Mouse (Mus musculus): ENCODE results near the gene Plcb3.

Plcb3 gene

DNA sequence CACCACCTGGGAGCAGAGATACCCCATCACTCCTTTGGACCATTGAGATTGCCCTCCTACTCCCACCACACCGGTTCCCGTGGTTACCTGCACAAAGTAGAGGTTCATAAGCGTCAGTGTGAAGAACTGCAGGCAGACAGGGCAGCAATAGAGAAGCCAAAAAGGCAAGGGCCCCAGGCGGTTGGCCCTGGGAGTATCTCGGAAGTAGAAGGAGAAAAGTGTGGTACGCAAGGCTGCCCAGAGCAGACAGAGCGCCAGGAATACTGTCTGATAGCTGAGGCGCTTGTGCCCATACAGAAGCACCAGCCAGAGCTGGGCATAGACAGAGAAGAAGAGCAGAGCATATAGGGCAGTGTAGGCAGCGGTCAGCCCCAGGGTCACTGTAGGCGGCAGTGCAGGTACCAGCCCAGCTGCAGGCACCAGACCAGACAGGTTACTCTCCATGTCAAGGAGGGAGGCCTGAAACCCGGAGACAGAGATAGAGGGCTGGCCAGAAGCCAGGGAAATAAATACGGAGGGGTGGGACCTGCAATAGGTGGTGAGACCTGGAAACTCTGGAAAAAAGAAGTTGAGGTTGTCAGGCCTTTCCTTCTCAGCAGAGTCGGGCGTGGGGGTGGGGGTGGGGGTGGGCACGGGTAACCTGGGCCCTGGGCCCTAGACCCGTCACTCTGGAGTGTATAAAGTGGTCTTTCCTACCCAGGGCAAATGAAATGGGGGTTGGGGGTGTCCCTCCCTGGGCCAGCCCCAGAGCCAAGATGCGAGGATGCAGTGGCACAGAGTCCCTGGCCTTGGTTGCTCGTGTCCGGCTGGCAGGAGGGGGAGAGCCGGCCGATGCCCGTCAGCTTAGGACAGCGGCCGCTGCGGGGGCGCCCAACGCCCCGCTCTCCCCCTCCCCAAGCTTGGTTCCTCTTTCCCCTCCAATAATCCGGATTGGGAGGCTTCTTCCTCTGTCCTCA lies 35.6 kb downstream of the Plcb3 start:
- peak; percentile 31 for DNase-seq (ENCODE audit: low spot score)

DNA sequence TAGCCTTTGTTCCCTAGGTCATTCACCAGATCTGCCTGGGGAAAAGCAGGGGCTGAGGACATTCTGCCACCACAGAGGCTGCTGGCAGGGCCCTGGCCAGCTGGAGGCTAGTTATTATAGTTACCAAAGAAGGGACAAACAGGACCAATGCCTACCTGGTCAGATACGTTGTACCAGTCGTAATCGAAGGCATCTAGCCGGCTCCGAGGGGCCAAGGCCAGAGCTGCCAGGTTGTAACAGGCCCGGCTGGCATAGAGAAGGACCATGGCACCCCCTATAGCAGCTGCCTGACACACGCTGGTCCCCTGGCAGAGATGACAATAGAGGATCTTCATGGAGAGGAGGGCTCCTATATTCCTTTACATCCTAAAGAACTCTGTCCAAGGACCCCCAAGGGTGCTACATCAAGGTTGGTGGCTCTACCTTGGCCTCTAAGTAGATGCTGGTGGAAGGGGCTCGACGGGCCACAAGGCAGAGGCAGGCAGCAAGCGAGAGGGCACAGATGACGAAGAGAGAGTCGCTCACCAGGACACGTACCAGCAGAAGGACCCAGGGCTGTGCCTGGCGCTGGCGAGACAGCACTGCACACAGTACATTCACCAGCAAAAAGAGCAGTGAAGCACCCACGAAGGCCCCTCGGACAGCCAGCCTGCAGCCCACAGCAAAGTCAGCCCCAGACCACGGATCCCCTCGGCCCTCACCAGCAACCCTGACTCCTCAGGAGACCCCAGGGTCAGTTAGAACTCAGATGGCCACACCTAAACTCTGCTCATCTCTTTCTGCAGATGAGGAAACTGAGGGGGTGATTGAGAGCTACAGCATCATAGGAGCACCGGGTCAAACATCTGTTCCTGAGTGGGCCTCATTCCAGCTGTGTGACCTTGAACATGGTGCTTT lies 36.9 kb downstream of the Plcb3 start:
- DNase-seq (ENCODE audit: low spot score) = no peak

DNA sequence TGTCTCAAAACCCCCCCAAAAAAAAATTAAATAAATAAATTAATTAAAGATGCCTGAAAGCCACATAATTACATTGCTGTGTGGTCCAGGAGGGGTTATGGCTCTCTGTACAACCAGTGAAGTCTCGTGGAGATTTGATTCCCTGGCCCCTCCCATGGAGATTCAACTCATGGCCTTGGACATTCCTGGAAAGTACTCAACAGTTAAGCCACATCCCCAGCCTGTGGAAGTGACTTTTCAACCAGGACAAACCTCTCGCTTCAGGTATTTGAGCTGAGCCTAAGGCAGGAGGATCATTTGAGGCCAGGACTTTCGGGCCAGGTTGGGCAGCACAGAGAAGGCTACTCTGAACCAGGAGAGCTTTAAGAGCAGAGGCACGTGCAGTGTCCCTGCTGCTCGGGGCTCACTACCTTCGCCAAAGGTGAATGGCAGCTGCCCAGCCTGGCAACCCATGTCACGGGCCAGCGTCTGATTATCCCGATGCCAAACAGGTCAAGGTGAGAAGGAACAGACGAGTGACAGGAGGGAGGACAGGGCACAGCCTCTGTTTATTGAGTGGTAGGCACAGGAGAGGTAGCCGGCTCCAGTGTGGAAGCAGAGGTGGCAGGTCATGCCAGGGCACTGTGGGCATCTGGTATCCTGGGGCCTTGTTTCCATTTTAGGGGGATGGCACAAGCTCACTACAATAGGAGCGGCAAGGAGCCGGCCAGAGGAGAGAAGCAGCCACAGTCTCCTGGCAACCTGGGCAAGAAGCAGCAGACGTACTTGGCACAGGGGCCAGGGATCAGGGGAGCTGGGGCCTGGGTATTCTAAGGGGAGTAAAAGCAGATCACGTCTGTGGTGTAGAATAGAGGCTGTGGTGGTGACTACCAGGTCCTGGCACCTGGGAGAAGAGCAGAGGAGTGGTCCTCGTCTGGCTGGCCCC lies 38.5 kb downstream of the Plcb3 start:
- DNase-seq (ENCODE audit: low spot score) = peak; percentile 27

- no peak for DNase-seq (ENCODE audit: low spot score)
Measured at GRCm38 (mm10) chr19:6936299-6936698, 40.0 kb downstream of the Plcb3 start.

DNA sequence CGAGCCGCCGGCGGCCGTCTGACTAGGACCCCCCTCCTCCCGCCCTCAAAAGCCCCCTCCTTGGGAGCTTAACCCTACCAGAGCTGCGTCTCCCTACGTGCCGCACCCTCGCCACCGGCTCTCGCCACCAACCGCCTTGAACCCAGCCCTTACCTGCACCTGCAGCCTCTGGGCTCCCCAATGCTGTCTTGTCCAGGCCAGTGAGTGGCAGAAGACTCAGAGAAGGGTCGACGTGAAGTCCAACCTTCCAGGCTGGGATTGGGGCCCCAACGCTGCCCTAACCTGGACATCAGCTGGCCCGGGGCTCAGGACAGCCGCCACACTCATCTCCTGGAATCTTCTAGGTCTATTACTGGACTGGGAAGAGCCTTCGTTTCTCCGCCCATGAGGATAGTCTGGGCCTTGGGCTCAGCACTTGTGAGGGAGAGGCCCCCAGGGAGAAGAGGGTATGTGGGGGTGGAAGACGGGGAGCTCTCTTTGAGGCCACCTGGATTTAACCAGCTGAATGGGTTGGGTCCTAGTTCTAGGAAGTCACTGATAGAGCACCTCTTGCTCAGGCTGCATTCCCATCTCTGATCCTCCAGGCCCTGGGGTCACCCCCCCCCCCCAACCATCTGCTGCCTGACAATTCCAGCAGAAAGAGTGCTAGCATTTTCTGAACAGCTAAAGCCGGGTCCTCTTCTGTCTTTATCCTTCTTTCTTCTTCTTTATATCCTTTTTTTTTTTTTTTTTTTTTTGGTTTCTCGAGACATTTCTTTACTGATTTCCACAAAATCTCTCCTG lies 41.9 kb downstream of the Plcb3 start, which contains the start of gene Kcnk4:
Gene Kcnk4 (minus strand): TSS at position 321 of the 783 bp plus-strand sequence.
- no peak for DNase-seq (ENCODE audit: low spot score)

GRCm38 (mm10) chr19:6933436-6934194 lies 42.7 kb downstream of the Plcb3 start:
- DNase-seq (ENCODE audit: low spot score) = no peak

- no peak for DNase-seq (ENCODE audit: low spot score)
Measured at GRCm38 (mm10) chr19:6933102-6933435, 43.2 kb downstream of the Plcb3 start.

DNA sequence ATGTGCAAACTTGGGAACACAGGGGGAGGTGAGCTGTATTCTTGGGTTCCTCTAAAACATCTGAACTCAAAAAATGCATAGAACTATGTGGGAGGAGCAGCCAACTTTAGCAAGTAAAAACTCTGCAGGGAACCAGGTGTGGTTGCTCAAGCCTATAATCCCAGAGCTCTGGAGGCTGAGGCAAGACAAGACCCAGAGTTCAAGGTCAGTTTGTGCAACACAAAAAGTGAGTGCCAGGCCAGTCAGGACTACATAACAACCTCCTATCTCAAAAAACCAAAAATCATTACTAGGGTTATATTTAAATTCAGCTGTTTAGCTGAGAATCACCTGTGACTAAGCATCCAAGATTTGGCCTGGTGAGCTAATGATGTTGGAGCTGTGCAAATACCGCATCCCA lies 44.3 kb downstream of the Plcb3 start:
- DNase-seq (ENCODE audit: low spot score) = no peak

- DNase-seq (ENCODE audit: low spot score) = no peak
Measured at GRCm38 (mm10) chr19:6931002-6931401, 45.3 kb downstream of the Plcb3 start.

GRCm38 (mm10) chr19:6928080-6928479 lies 48.2 kb downstream of the Plcb3 start:
- no peak for DNase-seq (ENCODE audit: low spot score)

DNA sequence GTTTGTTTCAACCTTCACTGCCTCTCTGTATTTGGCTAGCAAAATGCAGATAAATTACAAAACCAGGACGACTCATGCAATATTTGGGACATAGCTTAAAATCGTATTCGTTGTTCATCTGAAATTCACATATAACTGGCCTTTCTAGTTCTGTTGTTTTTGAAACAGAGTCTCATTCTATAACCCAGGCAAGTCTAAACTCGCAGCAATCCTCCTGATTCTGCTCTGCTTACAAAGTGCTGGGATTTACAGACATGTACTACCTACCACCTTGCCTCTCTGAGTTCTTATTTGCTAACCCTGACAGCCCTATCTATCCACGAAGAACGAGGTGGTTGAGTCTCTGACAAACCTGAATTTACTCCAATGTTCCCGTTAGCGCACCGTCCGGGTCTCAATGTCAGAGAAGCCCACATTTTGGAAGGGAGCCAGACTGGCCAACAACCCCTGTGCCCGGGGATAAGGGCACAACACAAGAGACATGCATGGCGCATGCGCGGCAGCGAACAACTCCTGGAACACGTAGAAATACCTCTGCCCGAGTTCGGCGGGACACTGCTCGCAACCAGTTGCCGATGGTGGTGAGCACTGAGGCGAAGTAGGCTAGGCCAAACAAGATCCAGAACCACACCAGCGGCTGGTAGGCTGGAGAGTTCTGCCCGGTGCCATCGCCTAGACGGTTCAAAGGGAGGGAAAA lies 49.6 kb downstream of the Plcb3 start:
- DNase-seq (ENCODE audit: low spot score) = no peak

DNA sequence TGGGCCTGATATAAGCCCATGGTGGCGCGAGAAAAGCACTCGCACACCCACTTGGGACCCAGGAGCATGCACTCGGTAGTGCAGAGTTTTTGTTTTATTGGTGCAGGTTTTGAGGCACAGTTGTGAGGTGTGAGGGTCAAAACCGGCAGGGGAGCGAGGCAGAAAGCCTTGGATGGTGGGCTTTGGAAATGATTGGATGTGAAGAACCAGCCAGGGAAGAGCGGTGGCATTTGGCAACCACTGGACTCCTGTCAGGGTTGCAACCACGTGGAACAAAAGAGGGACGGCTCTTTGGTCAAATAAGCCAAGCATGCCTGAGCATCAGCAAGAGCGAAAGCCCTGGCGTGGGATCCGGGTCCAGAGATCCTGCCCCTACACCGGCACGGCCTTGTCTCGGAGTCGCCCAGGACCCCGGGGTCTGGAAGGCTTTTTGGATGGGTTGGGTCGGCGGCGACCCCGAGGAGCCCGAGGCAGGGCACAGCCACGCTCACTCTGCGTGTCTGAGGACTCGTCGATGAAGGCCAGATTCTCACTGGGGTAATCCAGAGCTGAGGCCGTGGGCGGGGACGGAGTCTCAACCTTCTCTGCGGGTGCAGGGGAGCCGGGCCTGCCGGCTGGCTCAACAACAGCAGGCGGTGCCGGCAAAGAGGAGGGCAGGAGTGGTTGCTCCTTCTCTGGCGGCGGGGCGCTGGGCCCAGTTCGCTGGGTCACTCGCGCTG lies 50.5 kb downstream of the Plcb3 start:
- DNase-seq (ENCODE audit: low spot score) = no peak

DNA sequence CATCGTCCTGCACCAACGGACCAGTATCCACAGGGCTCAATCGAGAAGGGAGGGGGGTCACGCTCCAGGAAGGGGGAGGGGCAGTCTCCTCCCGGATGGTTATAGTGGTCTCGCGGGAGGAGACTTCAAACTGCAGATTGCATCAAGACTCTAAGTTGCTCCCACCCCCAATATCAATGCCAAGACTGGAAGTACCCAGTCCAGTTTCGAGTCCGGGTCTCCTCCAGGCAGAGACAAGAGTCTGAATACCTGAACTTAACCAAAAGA lies 51.0 kb downstream of the Plcb3 start, which contains the start of gene Catsperz:
Gene Catsperz (minus strand): TSS at position 74 of the 267 bp plus-strand sequence.
- no peak for DNase-seq (ENCODE audit: low spot score)

DNA sequence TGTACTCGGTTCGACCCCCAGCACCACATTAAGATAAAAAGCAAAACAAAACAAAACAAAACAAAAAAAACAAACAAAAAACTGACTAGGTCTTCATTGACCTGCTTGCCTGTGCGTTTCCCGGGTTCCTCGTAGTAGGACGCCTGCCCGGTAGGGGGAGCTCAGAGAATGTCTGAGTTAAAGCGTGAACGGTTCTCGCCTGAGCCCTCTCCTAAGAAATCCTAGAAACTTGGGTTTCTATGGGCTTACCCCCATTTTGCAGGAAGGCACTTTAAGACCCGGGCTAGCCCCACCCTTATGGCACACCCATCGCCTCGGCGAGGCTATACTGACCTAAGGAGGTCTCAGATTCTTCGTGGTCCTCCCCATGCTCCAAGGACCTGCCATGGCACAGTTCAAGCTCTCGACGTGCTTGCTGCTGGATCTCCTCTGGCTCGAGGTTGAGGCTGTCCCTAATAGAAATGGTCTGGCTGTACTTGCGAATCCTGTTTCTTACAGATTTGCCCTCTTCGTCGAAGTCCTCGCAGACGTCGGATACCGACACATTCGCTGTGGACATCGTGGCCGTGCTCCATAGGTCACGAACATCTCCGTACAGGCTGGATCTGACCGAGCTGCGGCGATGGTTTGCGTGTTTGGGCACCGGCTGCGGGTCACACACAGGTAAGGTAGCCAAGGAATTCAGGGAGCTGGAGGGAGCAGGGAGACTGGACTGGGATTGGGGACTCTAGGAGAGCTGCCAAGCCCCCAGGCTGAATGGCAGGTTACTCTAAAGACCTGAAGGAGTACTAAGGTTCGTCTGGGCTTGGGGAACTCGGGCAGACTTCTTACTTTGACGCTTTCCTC lies 51.6 kb downstream of the Plcb3 start:
- DNase-seq (ENCODE audit: low spot score) = peak; percentile 63

- no peak for DNase-seq (ENCODE audit: low spot score)
Measured at GRCm38 (mm10) chr19:6922901-6923735, 53.2 kb downstream of the Plcb3 start.

DNA sequence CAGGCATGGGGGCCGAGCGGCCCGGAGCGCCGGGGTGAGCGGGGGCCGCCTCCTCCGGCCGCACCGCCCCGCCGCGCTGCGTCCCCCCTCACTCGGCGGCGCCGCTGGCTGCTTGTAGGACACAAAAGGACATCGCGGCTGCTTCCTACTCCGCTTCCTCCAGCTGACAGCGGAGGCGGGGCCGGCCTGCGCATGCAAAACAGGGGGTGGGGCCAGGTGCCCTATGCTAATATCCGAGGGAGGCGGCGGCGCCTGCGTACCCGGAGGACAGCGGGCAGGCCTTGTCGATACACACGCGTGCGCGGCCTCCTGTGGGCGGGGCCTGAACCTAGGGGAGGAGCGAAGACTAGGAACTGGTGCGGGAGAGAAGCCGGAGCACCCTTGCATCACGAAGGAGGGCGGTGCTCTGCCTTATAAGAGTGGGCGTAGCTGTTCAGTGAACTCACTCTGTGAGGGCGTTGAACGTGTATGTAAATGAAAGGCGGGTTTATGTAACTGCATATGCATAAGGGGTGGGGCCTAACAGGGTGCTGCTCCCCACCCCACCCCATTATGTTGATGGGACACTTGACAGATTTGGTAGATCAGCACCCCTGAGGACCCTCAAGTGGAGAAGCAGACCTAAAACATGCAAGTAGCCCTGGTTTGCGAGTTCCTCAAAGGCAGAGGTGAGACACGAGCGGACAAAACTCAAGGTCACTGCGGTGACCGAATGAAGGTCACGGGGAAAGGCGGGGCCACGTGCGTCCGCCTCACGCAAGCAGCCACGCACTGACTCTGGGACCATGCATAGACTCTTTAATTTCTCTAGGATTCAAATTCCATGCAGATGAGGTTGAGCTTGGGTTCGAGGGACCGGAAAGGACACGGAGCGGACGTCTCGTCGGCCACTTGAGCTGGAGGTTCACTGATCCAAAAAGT lies 54.4 kb downstream of the Plcb3 start, which contains the start of gene Esrra:
Gene Esrra (minus strand): TSS at position 167 of the 921 bp plus-strand sequence.
- DNase-seq (ENCODE audit: low spot score) = peak; percentile 98
